Mouse (Mus musculus) Patski (cell line): ENCODE data around the gene Opa1. TPM values are rescaled to one million over a fixed set of nuclear protein-coding genes. Genes with fewer than 3 reads are reported as not detected.

Experiments
- ATAC-seq: fragments of 100-300 bp; one replicate; pipeline ENCODE4 v1.8.0; 2021
- CTCF ChIA-PET: fragments of 350-600 bp; sonication (Branson Sonifier 250); formaldehyde crosslinking; loops from one replicate; lab custom pipeline; 2022; ENCODE audit warnings: inconsistent platforms; lab: Charles Lee
- POLR2A ChIA-PET: fragments of 350-600 bp; sonication (Branson Sonifier 250); formaldehyde crosslinking; loops from one replicate; lab custom pipeline; 2022; ENCODE audit warnings: antibody characterized with exemption, inconsistent platforms; lab: Charles Lee
- DNase-seq: peaks from one replicate; pipeline ENCODE4 v3.0.0-alpha.2; 2011; ENCODE audit warnings: low read depth, low spot score
- H3K27me3 ChIP-seq: fragments of 371-371 bp; one replicate; pipeline ENCODE4 v1.5.1; 2021
- CTCF ChIP-seq: fragments of 100-300 bp; IDR thresholded peaks from one replicate; pipeline ENCODE4 v1.5.1; 2021
- in situ Hi-C: fragments of 300-500 bp; cut with MboI; formaldehyde crosslinking; loops from 3 replicates; pipeline ENCODE4 v1.11.1; 2018; ENCODE audit warnings: low pct_unique_long_range_greater_than_20kb, mixed read lengths
- polyA plus RNA-seq: library from polyadenylated mRNA; unstranded; gene quantifications from one replicate; pipeline ENCODE4 v1.2.3, GENCODE M21; 2021

Gene Opa1
- polyA plus RNA-seq, 1 experiment from 2014 or later = 56.8 TPM

GRCm38 (mm10) chr16:29644871-29645270 lies 65.7 kb downstream of the Opa1 start:
- no peak for TF ChIP-seq CTCF
- in situ Hi-C loops = no loop called here
- peak; percentile 67 for ATAC-seq
- ChIA-PET CTCF (interaction anchor here (1.1 to 2.8 kb wide), 4 partner anchors 10 to 16 kb away, joined by 3 to 8 read pairs (median 4); no protein-coding TSS in a partner anchor), POLR2A (interaction anchor here (1.6 kb wide), 1 partner anchor 80 kb away, joined by 3 read pairs; no protein-coding TSS in a partner anchor)
- DNase-seq = no peak
- no peaks in the 10 kb centered on the region for H3K27me3 ChIP-seq

- CTCF ChIA-PET = no interaction called here
- TF ChIP-seq CTCF = no peak
- no peaks in the 10 kb centered on the region for H3K27me3 ChIP-seq
- DNase-seq (no peak), ATAC-seq (no peak)
- POLR2A ChIA-PET = no interaction called here
- in situ Hi-C loops = no loop called here
Observed at GRCm38 (mm10) chr16:29646202-29646601, 67.1 kb downstream of the Opa1 start.

DNA sequence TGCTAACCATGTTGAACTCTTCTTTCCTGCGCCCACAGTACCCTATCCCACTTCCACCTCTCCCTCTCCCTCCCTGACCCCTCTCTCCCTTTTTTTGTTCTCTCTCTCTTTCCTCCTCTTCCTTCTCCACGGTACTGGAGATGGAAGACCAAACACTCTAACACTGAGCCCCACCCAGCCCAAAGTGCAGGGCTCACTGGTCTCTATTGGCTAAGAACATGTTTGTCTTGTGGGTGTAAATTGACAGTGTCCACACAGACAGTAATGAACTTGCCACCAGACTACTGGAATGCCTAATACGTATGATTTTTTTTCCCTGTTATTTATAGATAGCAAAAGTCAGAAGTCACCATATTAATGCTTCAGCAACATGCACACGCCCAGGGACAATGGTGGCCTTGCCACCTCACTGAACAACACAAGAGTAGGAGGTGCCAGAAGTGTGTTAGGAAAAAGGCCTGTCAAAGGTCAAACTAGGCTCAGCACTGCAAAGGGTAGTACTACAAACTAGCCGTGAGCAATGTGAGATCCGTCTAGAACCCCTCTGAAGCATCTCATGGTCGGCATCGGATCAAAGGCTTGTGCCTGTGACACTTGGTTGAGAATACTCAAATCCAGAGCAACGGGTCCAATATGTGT lies 77.2 kb downstream of the Opa1 start:
- no peak for TF ChIP-seq CTCF
- ATAC-seq (no peak), DNase-seq (no peak)
- CTCF ChIA-PET = interaction anchor here (1.2 kb wide), 1 partner anchor 9 kb away, joined by 3 read pairs; no protein-coding TSS in a partner anchor
- no peaks in the 10 kb centered on the region for H3K27me3 ChIP-seq
- POLR2A ChIA-PET = no interaction called here
- in situ Hi-C loops = no loop called here

DNA sequence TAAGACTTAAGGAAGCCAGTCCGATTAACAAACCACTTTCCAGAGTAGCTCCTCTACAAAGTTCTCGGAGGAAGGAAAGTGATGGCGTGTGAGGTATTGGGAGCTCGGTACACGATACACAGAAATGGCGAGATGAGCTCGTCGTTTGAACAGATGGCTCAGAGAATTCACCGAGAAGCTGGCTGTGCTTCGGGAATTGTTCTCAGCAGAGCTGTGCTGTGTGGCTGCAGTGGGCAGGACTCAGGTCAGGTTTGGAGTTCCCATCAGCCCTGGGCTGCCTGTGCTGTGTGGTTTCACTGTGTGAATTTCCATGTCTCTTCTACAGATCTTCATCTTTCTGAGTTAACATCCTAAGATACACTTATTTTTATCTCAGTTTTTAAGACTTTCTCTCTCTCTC lies 77.8 kb downstream of the Opa1 start:
- ChIA-PET POLR2A (no interaction called here), CTCF (no interaction called here)
- ATAC-seq (no peak), DNase-seq (no peak)
- TF ChIP-seq CTCF = no peak
- in situ Hi-C loops = no loop called here
- no peaks in the 10 kb centered on the region for H3K27me3 ChIP-seq

GRCm38 (mm10) chr16:29657650-29658548 lies 78.8 kb downstream of the Opa1 start:
- ATAC-seq (no peak), DNase-seq (no peak)
- CTCF ChIA-PET = no interaction called here
- H3K27me3 ChIP-seq = no peaks in the 10 kb centered on the region
- in situ Hi-C loops = no loop called here
- POLR2A ChIA-PET = no interaction called here
- TF ChIP-seq CTCF = no peak

- ChIA-PET POLR2A (no interaction called here), CTCF (no interaction called here)
- in situ Hi-C loops = no loop called here
- H3K27me3 ChIP-seq = no peaks in the 10 kb centered on the region
- DNase-seq (no peak), ATAC-seq (no peak)
- no peak for TF ChIP-seq CTCF
Observed at GRCm38 (mm10) chr16:29659101-29659810, 80.1 kb downstream of the Opa1 start.

- TF ChIP-seq CTCF = no peak
- no peaks in the 10 kb centered on the region for H3K27me3 ChIP-seq
- no peak for DNase-seq
- CTCF ChIA-PET = no interaction called here
- POLR2A ChIA-PET = no interaction called here
- no peak for ATAC-seq
- in situ Hi-C loops = no loop called here
Observed at GRCm38 (mm10) chr16:29663042-29663758, 84.1 kb downstream of the Opa1 start.

- in situ Hi-C loops = no loop called here
- POLR2A ChIA-PET = no interaction called here
- H3K27me3 ChIP-seq = no peaks in the 10 kb centered on the region
- DNase-seq (no peak), ATAC-seq (no peak)
- CTCF ChIA-PET = interaction anchor here (1.1 kb wide), 1 partner anchor 9 kb away, joined by 3 read pairs; no protein-coding TSS in a partner anchor
- TF ChIP-seq CTCF = no peak
Observed at GRCm38 (mm10) chr16:29664392-29664791, 85.3 kb downstream of the Opa1 start.

DNA sequence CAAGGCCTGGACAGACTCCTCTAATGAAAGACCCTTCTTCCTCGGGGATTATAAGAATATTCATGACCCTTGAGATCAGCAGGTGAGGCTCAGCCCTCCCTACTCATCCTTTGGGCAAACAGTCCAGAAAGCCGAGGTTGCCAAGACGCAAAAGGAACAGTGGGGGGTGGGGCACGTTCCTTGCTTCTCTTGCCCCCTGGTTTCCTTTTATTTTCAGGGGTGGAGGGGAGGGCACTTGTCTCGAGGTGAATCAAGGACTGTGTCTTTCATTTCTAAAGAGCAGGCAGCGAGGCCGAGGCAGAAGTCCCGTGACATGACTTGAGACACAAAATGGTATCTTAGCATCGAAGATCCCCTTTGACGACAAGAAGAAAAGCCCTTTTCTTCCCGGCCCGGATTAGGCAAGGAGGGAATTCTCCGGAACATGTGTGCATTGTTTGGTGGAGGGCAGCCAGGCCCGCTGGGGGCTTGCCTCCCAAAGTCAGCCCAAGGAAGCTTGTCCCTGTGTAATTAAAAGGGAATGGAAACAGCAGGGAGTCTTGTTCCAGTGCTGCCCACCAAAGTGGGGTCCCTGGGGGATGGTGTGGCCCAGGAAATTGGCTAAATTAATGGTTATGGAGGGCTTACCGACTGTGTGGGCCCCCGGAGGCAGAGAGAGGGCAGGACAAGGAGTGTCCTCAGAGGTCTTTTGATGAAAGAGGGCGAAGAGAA lies 88.0 kb downstream of the Opa1 start:
- ATAC-seq (no peak), DNase-seq (no peak)
- no peaks in the 10 kb centered on the region for H3K27me3 ChIP-seq
- in situ Hi-C loops = no loop called here
- ChIA-PET POLR2A (no interaction called here), CTCF (interaction anchor here (0.7 kb wide), 1 partner anchor 61 kb away, joined by 3 read pairs; no protein-coding TSS in a partner anchor)
- no peak for TF ChIP-seq CTCF
